Mouse (Mus musculus) bone marrow macrophage, adult 2 months (primary cell): Measurements from ENCODE around the gene Rnase9.

Experiments used
- CTCF ChIP-seq: IDR thresholded peaks from 2 replicates; pipeline ENCODE4 v1.5.1; 2012; ENCODE audit warnings: low read depth, mild to moderate bottlenecking, low read length, moderate library complexity
- POLR2A ChIP-seq: IDR thresholded peaks from 2 replicates; pipeline ENCODE4 v1.6.1; 2012; ENCODE audit warnings: mild to moderate bottlenecking, low read depth, low read length, borderline replicate concordance

- TF ChIP-seq POLR2A (no peak), CTCF (no peak)
These were observed 8.4 kb upstream of the Rnase9 start, which contains the start of gene Rnase11 for GRCm38 (mm10) chr14:51050063-51050462.
